Mouse (Mus musculus): ENCODE measurements around the gene Gm44503.

- no peak for TF ChIP-seq CTCF (IDR thresholded peaks at IDR 0.05; ENCODE audit: low read depth)
- no peak for TF ChIP-seq EP300 (IDR thresholded peaks at IDR 0.05; ENCODE audit: low read depth)
Measured at GRCm38 (mm10) chr9:73008384-73008783, 49.7 kb downstream of the Gm44503 start.
